Mouse (Mus musculus): ENCODE results near the gene Fcgr3.

Gene Fcgr3

GRCm38 (mm10) chr1:171006905-171007304 lies 57.8 kb downstream of the Fcgr3 start:
- no peak for DNase-seq (ENCODE audit: low read depth)

- DNase-seq (ENCODE audit: low read depth), result no peak
Observed at GRCm38 (mm10) chr1:171006335-171006734, 58.4 kb downstream of the Fcgr3 start.

GRCm38 (mm10) chr1:171005586-171005985 lies 59.1 kb downstream of the Fcgr3 start:
- DNase-seq (ENCODE audit: low read depth), result no peak

GRCm38 (mm10) chr1:171005081-171005480 lies 59.7 kb downstream of the Fcgr3 start:
- no peak for DNase-seq (ENCODE audit: low read depth)
